Mouse (Mus musculus): ENCODE data around the gene Pdhb.
"Not testable (repeated sequence)": the region's sequence is repeated elsewhere in the genome, so short reads cannot be mapped to it uniquely, and the experiment has no call there.

Gene Pdhb

DNA sequence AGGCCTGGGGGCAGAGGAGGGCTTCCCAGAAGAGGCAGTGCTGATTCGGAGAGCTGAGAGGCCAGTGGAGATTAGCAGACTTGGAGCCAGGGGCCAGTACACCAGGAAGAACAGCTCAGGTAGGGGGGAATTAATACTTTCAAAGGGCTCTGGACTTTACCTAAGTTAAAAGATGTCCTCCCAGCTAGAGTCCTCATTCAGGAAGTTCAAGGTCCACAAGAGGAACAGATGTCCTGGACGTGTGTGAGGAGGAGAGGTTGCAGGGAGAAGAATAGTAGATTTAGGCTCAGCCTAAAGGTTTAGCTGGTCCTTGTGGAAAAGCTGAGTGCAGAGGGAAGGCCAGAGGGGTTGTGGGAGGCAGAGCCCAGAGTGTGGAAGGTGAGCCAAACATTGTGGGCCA is 38.6 kb downstream of the Pdhb start:
- DNase-seq (ENCODE audit: low read depth) = no peak

DNA sequence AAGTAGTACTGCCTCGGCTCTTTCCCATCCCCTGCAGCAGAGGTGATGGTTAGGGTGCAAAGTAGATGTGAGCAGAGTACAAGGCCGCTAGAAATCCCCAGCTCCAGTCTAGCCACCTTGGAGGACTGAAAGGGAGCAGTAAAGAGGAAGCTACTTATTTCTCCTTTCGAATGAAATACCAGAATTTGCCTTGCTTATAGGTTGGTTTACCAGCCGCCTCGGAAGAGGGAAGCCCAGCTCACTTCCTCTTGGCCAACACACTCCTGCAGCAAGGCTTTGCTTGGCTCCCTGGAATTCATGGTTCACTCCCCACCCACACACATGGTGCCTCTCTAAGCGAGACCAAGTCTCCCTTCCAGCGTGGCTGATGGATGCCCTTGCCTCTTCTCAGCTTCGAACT is 40.0 kb downstream of the Pdhb start:
- DNase-seq (ENCODE audit: low read depth) = no peak

- DNase-seq (ENCODE audit: low read depth) = no peak
Measured at GRCm38 (mm10) chr14:8127971-8128370, 44.9 kb downstream of the Pdhb start.

DNA sequence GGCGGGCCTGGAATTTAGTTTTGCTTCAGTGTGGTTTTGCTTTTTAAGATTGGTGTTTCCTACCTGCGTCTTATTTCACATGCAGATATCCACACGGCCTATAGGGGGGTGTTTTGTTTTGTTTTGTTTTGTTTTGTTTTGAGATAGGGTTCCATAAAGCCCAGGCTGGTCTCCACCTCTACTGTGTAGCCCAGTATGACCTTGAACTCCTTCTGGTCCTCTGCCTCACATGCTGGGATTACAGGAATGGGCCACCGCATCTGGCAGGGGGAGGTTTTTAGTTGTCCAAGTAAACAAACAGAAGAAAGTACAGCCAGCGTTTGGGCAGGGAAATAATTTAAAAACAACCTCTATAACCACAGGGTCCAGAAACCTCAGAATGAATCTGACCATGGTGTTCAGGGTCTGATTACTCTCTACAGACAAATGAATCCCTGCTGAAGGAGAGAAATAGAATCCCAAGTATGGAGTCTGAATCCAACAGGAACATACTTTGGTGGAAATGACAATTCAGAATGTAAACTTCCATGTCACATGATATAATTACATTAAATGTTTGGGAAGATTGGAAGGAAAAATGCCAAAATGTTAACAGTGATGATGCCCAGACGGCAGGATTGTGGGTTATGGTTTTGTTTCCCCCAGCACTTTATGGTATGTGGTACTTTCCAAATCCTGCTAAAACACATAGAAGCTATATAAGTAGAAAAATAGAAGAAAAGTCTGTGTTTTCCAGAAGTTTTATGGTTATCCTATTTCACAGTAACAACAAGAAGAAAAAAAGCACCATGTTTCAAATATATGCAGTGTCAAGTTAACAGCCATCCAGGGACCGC is 48.6 kb downstream of the Pdhb start:
- no peak for DNase-seq (ENCODE audit: low read depth)

DNA sequence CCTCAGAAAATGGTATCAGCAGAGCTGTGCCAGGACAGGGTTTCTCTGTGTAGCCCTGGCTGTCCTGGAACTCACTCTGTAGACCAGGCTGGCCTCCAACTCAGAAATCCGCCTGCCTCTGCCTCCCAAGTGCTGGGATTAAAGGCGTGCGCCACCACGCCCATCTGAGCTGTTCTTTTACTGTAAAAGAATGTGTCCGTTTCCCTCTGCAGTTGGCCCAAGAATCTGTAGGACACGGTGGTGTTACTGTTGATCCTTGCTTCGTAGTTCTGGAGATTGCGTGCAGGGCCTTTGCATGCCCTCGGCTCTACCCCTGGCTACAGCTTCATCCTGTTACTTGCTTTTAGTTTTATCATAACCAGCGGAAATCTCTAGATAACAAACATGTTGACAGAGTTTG is 49.2 kb downstream of the Pdhb start:
- not testable (repeated sequence) for DNase-seq (ENCODE audit: low read depth)

GRCm38 (mm10) chr14:8123141-8123540 is 49.7 kb downstream of the Pdhb start:
- DNase-seq (ENCODE audit: low read depth) = no peak

DNA sequence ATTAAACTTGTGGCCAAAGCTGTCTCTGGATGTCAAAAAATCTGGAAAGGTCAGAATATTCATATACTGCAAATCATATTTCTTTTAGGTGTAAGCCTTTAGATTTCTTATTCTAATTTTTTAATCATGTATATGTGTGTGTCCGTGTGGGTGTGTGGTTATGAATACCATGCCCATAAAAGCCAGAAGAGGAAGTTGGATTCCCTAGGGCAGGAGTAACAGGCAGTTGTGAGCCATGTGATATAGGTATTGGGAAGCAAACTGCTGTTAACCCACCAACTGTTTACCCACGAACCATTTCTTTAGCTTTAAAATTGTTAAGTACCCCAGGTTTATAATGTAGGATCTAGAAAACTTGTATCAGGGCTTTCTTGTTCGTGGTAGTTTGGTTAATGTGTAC is 52.9 kb downstream of the Pdhb start:
- no peak for DNase-seq (ENCODE audit: low read depth)

- no peak for DNase-seq (ENCODE audit: low read depth)
Measured at GRCm38 (mm10) chr14:8119454-8119853, 53.4 kb downstream of the Pdhb start.

- DNase-seq (ENCODE audit: low read depth) = no peak
Measured at GRCm38 (mm10) chr14:8117371-8117770, 55.5 kb downstream of the Pdhb start.

All from naive thymus-derived CD4-positive, alpha-beta T cell, adult 2 months (primary cell).